Mouse (Mus musculus): ENCODE measurements around the gene Trpm3.

GRCm38 (mm10) chr19:22885051-22885450, 746.2 kb downstream of the Trpm3 start:
- no peak for TF ChIP-seq CTCF (IDR thresholded peaks at IDR 0.05; ENCODE audit: low read depth, low read length)
- TF ChIP-seq TAL1 (conservative IDR thresholded peaks at IDR 0.05; ENCODE audit: low read depth, low read length): no peak
- TF ChIP-seq GATA1 (IDR thresholded peaks at IDR 0.05; ENCODE audit: borderline replicate concordance, low read length): no peak
- TF ChIP-seq GATA2 (IDR thresholded peaks at IDR 0.05; ENCODE audit: borderline replicate concordance, low read depth, low read length): no peak
